ENCODE assay signal across 20 mouse cellular contexts in genomic region chr2:50702584-50703450, GRCm38 (mm10).
A peak's percentile ranks its signal among the peaks of the same experiment; 100 is the strongest.
DNase-seq lines count a peak whose midpoint lies in the region; ATAC-seq and TF ChIP-seq lines count a peak whose summit lies in the region.
"Had no signal": no experiment of that assay in that cellular context is flagged by ENCODE, and none has a peak within 500 bp of the region (broad histone marks: within the 10 kb centered on the region; RNA-seq: fewer than 3 reads in every experiment).

No protein-coding gene starts in this region.

- H3K9ac ChIP-seq in heart, embryonic 12.5 days, result no peak overlapping the region
- H3K9ac ChIP-seq in hindbrain, embryonic 13.5 days, result no peak overlapping the region
- H3K9ac ChIP-seq in neural tube, embryonic 13.5 days, result no peak overlapping the region
- H3K9ac ChIP-seq: heart, embryonic 15.5 days; liver, embryonic 14.5 days; lung, embryonic 15.5 days had no signal

- TF ChIP-seq CTCF in thymus, adult 2 months (IDR thresholded peaks at IDR 0.05; ENCODE audit: borderline replicate concordance, control insufficient read depth, extremely low read depth, insufficient read depth, low read length, poor library complexity), result no peak

- DNase-seq in heart, adult 11 months, result peak; percentile 59
- peak; percentile 12 for DNase-seq in brain, adult 2 months (ENCODE audit: low read depth, low spot score)
- DNase-seq in thymus, adult 2 months, result no peak
- DNase-seq: adrenal gland, postnatal 14 days; cerebellum, adult 18-20 months; cerebellum, postnatal 36 days; gastrocnemius, postnatal 10 days; heart, adult 18-20 months; lung, postnatal 4 days; thymus, postnatal 14 days had no signal

- H3K4me3 ChIP-seq in heart, embryonic 12.5 days, result no peak overlapping the region
- no peak overlapping the region for H3K4me3 ChIP-seq in hindbrain, embryonic 13.5 days
- H3K4me3 ChIP-seq in neural tube, embryonic 13.5 days, result no peak overlapping the region
- H3K4me3 ChIP-seq in thymus, adult 2 months (ENCODE audit: control insufficient read depth, insufficient read depth, low read length), result no peak overlapping the region
- H3K4me3 ChIP-seq: heart, embryonic 15.5 days; lung, embryonic 15.5 days had no signal

- no peak for TF ChIP-seq POLR2A in thymus, adult 2 months (IDR thresholded peaks at IDR 0.05; ENCODE audit: control insufficient read depth, extremely low read depth, insufficient read depth, low read length, poor library complexity)

- H3K4me1 ChIP-seq in heart, embryonic 12.5 days (replicated peaks), result peaks cover 14% of the 10 kb centered on the region
- H3K4me1 ChIP-seq in hindbrain, embryonic 13.5 days (replicated peaks), result peaks cover 16% of the 10 kb centered on the region
- peaks cover 21% of the 10 kb centered on the region for H3K4me1 ChIP-seq in neural tube, embryonic 13.5 days (replicated peaks)
- no peaks in the 10 kb centered on the region for H3K4me1 ChIP-seq in thymus, adult 2 months (replicated peaks; ENCODE audit: control insufficient read depth, insufficient read depth, low read length)

- H3K9me3 ChIP-seq in heart, embryonic 12.5 days (replicated peaks), result no peaks in the 10 kb centered on the region
- H3K9me3 ChIP-seq in hindbrain, embryonic 13.5 days, result no peaks in the 10 kb centered on the region
- no peaks in the 10 kb centered on the region for H3K9me3 ChIP-seq in neural tube, embryonic 13.5 days
- H3K9me3 ChIP-seq: heart, embryonic 15.5 days; lung, embryonic 15.5 days had no signal

- 80% methylated on average over 15 of the region's 15 CpGs for WGBS in heart, embryonic 12.5 days
- 47% methylated on average over 15 of the region's 15 CpGs for WGBS in hindbrain, embryonic 13.5 days
- WGBS in neural tube, embryonic 13.5 days, result 49% methylated on average over 15 of the region's 15 CpGs
- WGBS in thymus, adult 2 months, result 96% methylated on average over 15 of the region's 15 CpGs

- no peaks in the 10 kb centered on the region for H3K27me3 ChIP-seq in heart, embryonic 12.5 days (replicated peaks)
- no peaks in the 10 kb centered on the region for H3K27me3 ChIP-seq in hindbrain, embryonic 13.5 days
- H3K27me3 ChIP-seq in neural tube, embryonic 13.5 days, result peaks cover 2% of the 10 kb centered on the region; the same call in 1 of the 2 replicates
- no peaks in the 10 kb centered on the region for H3K27me3 ChIP-seq in thymus, adult 2 months (ENCODE audit: control insufficient read depth, insufficient read depth, low read length)
- H3K27me3 ChIP-seq: heart, embryonic 15.5 days; lung, embryonic 15.5 days had no signal

- H3K27ac ChIP-seq in heart, embryonic 12.5 days (ENCODE audit: poor library complexity, severe bottlenecking), result no peak overlapping the region
- H3K27ac ChIP-seq in hindbrain, embryonic 13.5 days, result peak overlapping the region; percentile 71
- H3K27ac ChIP-seq in neural tube, embryonic 13.5 days (replicated peaks), result peak overlapping the region; percentile 43
- no peak overlapping the region for H3K27ac ChIP-seq in thymus, adult 2 months (ENCODE audit: control insufficient read depth, insufficient read depth, low read length)
- H3K27ac ChIP-seq: heart, embryonic 15.5 days; kidney, postnatal 0 days; liver, embryonic 14.5 days; lung, embryonic 15.5 days had no signal

- no peaks in the 10 kb centered on the region for H3K36me3 ChIP-seq in heart, embryonic 12.5 days
- H3K36me3 ChIP-seq in hindbrain, embryonic 13.5 days, result no peaks in the 10 kb centered on the region
- no peaks in the 10 kb centered on the region for H3K36me3 ChIP-seq in neural tube, embryonic 13.5 days
- no peaks in the 10 kb centered on the region for H3K36me3 ChIP-seq in thymus, adult 2 months (ENCODE audit: control insufficient read depth, insufficient read depth, low read length)
- H3K36me3 ChIP-seq: G1E; heart, embryonic 15.5 days; lung, embryonic 15.5 days had no signal

- no peak overlapping the region for H3K4me2 ChIP-seq in heart, embryonic 12.5 days
- H3K4me2 ChIP-seq in hindbrain, embryonic 13.5 days, result peak overlapping the region; percentile 11; the same call in 1 of the 2 replicates
- H3K4me2 ChIP-seq in neural tube, embryonic 13.5 days, result peak overlapping the region; percentile 30
- H3K4me2 ChIP-seq: heart, embryonic 15.5 days; lung, embryonic 15.5 days had no signal

- ATAC-seq in heart, embryonic 12.5 days (ENCODE audit: insufficient number of reproducible peaks, low FRiP score), result no peak
- peak; percentile 76 for ATAC-seq in hindbrain, embryonic 13.5 days (ENCODE audit: low FRiP score)
- peak; percentile 82 for ATAC-seq in neural tube, embryonic 13.5 days (ENCODE audit: low read depth)
- no peak for ATAC-seq in megakaryocyte progenitor cell, adult 5-6 weeks (replicated peaks; ENCODE audit: poor library complexity)
- ATAC-seq: intestine, postnatal 0 days had no signal

Comparison
In these comparisons a context has a peak if more than half of its experiments do, and no peak if none do; other contexts are left out.
1. ATAC-seq: peak in hindbrain, embryonic 13.5 days (single experiment) and neural tube, embryonic 13.5 days (single experiment); none in heart, embryonic 12.5 days (single experiment) and megakaryocyte progenitor cell, adult 5-6 weeks (single experiment).
2. H3K27ac ChIP-seq: peak in hindbrain, embryonic 13.5 days (single experiment) and neural tube, embryonic 13.5 days (single experiment); none in heart, embryonic 12.5 days (single experiment) and thymus, adult 2 months (single experiment).